Mouse (Mus musculus) kidney, adult 2 months (tissue): Measurements from ENCODE around the gene Cd38. TPM values are rescaled to one million over a fixed set of nuclear protein-coding genes. Genes with fewer than 3 reads are reported as not detected.
A peak's percentile ranks its signal among the peaks of the same experiment; 100 is the strongest.

ENCODE experiments used
- DNase-seq: peaks from one replicate; pipeline ENCODE4 v3.0.0; 2021
- H3K27ac ChIP-seq: fragments of 200-500 bp; 2 replicates; pipeline ENCODE4 v1.5.1; 2012; ENCODE audit warnings: low read depth, low read length, control low read depth, inconsistent platforms; ENCODE audit not compliant: insufficient read depth
- H3K27me3 ChIP-seq: fragments of 200-500 bp; replicated peaks from 2 replicates; pipeline ENCODE4 v1.6.1; 2012; ENCODE audit warnings: mild to moderate bottlenecking, moderate library complexity, low read length, inconsistent platforms; ENCODE audit not compliant: control insufficient read depth, insufficient read depth
- H3K36me3 ChIP-seq: fragments of 200-500 bp; 2 replicates; pipeline ENCODE4 v1.6.1; 2012; ENCODE audit warnings: mild to moderate bottlenecking, moderate library complexity, low read length, inconsistent platforms; ENCODE audit not compliant: control insufficient read depth, insufficient read depth
- H3K4me1 ChIP-seq: fragments of 200-500 bp; 2 replicates; pipeline ENCODE4 v1.6.1; 2011; ENCODE audit warnings: low read length; ENCODE audit not compliant: control insufficient read depth, insufficient read depth
- H3K4me3 ChIP-seq: fragments of 200-500 bp; 2 replicates; pipeline ENCODE4 v1.5.1; 2011; ENCODE audit warnings: mild to moderate bottlenecking, low read depth, low read length, control low read depth; ENCODE audit not compliant: insufficient read depth
- CTCF ChIP-seq: fragments of 200-500 bp; conservative IDR thresholded peaks from 2 replicates; pipeline ENCODE4 v1.5.1; 2011; ENCODE audit warnings: low read depth, mild to moderate bottlenecking, control low read depth, low read length, moderate library complexity, mixed read lengths; ENCODE audit not compliant: insufficient read depth, insufficient read length
- POLR2A ChIP-seq: fragments of 200-500 bp; IDR thresholded peaks from one replicate; pipeline ENCODE4 v1.6.1; 2011; ENCODE audit warnings: low read depth, low read length, control low read depth
- WGBS: fragments of 180-500 bp; shearing (Covaris S2); methylation state at CpG from one replicate; pipeline ENCODE4 v1.1.7; 2018; 5-methylcytosine and 5-hydroxymethylcytosine counted together
- polyA plus RNA-seq: library from polyadenylated mRNA; depleted of rRNA; stranded (reverse); fragments of >200 nt; gene quantifications from 2 replicates; pipeline ENCODE4 v1.2.3, GENCODE M21; 2012; rRNA removed

Gene Cd38
- 6.1 and 7.9 TPM in 2 replicates for polyA plus RNA-seq

DNA sequence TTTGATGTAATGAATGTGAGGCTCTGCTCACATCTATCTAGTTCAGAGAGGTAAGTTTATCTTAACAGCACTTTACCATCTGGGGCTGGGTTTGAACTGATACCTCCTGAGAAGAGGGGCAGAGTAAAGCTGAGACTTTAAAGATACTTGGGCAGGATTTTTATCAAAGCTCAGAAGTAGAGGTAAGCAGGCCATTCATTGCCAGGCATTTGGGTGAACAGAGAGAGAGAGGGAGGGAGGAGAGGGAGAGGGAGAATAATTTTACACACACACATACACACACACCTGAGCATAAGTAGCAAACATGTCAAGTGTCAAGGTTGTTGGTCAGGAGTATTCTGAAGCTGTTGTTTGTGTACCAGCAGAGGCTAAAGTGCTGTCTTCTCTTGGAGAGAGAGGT is at the start of gene Cd38:
Gene Cd38 (plus strand): TSS at position 301 of the 400 bp plus-strand sequence.
- no peak for TF ChIP-seq POLR2A
- Histone ChIP-seq H3K27ac (peak within 1 kb of the TSS; percentile 78), H3K27me3 (no peaks in the 10 kb centered on the region), H3K4me3 (peak within 1 kb of the TSS; percentile 61), H3K36me3 (no peaks in the 10 kb centered on the region), H3K4me1 (no peaks in the 10 kb centered on the region)
- no peak for DNase-seq

DNA sequence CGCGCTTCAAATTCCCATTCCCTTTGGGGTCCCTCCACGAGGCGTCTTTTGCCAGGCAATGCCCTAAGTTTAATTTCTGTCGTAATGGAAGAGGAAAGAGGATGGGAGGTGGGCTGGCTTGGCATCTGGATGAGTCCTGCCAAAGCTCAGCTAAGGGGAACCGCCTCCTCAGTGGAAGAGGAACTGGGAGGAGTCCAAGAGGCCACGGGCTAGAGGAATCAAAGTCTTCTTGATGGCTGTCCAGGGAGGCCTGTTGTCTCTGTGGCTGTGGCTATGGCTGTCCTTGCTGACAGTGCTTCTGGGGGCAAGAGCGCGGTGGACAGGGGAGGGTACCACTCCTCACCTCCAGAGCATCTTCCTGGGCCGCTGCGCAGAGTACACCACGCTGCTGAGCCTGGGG is 49.7 kb upstream of the Cd38 start, which contains the start of gene Bst1:
Gene Bst1 (plus strand): TSS at position 191 of the 400 bp plus-strand sequence.
- H3K27ac ChIP-seq = no peak within 1 kb of the TSS
- TF ChIP-seq POLR2A (no peak), CTCF (no peak)
- WGBS = 45% methylated on average over 12 of the region's 12 CpGs

DNA sequence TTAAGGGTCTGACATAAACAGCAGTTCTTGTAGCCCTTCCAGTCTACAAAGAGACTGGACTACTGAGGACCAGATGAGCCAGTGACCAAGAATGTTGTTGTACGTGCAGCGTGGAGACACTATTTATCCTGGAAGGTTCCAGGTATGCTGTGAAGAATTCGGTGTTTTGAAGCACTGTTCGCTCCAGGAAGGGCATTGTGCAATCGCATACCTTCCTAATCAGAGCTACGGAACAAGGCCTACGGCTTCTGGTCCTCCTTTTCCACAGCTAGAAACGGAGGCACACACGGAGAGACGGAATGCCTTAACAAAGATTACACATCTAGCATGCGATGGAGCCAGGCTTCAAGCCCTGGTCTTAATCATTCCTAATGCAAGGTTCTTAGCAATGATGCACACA is 47.6 kb upstream of the Cd38 start:
- Histone ChIP-seq H3K27me3 (no peaks in the 10 kb centered on the region), H3K36me3 (no peaks in the 10 kb centered on the region), H3K4me3 (no peak overlapping the region), H3K27ac (no peak overlapping the region), H3K4me1 (no peaks in the 10 kb centered on the region)
- TF ChIP-seq CTCF = no peak
- TF ChIP-seq POLR2A = no peak
- 85% methylated on average over 11 of the region's 11 CpGs for whole genome bisulfite sequencing
- DNase-seq = no peak

More for the DNA sequence above, 49.7 kb upstream of the Cd38 start, which contains the start of gene Bst1:
- no peaks in the 10 kb centered on the region for H3K27me3 ChIP-seq
- DNase-seq = peak; percentile 57
- H3K4me1 ChIP-seq = no peaks in the 10 kb centered on the region
- H3K36me3 ChIP-seq = no peaks in the 10 kb centered on the region
- peak within 1 kb of the TSS; percentile 24; the same call in 1 of the 2 replicates for H3K4me3 ChIP-seq

DNA sequence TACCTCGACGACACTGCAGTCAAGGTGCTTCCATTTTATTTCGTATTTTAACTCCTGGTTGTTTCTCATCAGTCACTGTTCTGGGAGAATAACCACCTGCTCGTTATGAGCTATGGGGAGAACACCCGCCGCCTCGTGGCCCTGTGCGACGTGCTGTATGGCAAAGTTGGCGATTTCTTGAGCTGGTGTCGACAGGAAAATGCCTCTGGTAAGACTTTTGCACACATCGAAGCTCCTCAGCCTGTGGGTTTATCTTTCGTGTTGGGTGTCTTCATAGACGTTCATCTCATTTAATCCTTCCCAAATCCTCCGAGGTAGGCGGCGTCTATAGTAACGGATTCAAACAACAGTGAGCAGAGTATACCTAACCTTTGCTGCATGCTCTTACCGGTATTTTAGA is 46.8 kb upstream of the Cd38 start, which contains the start of gene Fbxl5:
Gene Fbxl5 (minus strand): TSS at position 101 of the 400 bp plus-strand sequence.
- Histone ChIP-seq H3K4me3 (no peak within 1 kb of the TSS), H3K36me3 (no peaks in the 10 kb centered on the region), H3K27me3 (no peaks in the 10 kb centered on the region), H3K27ac (no peak within 1 kb of the TSS), H3K4me1 (no peaks in the 10 kb centered on the region)
- no peak for DNase-seq
- TF ChIP-seq CTCF (no peak), POLR2A (no peak)
- 88% methylated on average over 19 of the region's 19 CpGs for WGBS

DNA sequence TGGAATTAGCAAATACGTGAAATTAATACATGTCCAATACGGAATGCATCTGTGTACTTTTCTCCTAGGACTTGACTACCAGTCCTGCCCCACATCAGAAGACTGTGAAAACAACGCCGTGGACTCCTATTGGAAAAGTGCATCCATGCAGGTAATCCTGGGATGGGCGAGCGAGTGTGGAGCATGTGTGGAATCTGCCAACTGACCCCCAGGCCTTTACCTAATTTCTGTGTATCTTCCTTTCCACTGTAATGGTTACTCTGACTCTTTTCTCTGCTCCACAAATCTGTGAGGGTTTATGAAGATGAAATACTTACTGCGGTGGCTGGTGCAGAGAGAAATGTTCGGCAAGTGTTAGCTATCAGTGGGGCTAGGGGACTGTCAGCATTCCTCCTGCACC is 46.2 kb upstream of the Cd38 start:
- Histone ChIP-seq H3K27me3 (no peaks in the 10 kb centered on the region), H3K4me1 (no peaks in the 10 kb centered on the region), H3K27ac (no peak overlapping the region), H3K4me3 (no peak overlapping the region), H3K36me3 (no peaks in the 10 kb centered on the region)
- no peak for TF ChIP-seq POLR2A
- no peak for TF ChIP-seq CTCF
- DNase-seq = no peak
- 65% methylated on average over 8 of the region's 8 CpGs for WGBS

DNA sequence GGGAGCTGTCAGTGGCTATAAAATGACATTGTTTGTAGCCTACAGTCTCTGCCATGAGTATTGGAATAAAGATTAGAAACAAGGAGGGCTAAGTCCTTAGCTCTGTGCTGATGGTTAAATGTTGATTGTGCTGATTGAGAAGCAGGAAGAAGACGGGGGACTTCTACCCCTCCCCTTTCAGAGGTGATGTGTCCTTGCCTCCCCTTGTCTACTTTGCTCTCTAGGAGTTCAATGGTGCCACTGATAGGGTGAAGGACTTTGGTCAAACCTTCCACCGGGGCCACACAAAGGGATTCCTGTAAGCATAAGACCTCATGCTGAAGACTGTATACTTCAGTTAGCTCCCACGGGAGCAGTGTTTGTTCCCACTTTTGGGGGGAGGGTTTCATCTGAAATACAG is 45.5 kb upstream of the Cd38 start:
- no peak for TF ChIP-seq POLR2A
- no peak for TF ChIP-seq CTCF
- no peak overlapping the region for H3K27ac ChIP-seq
- no peaks in the 10 kb centered on the region for H3K4me1 ChIP-seq
- H3K4me3 ChIP-seq = no peak overlapping the region
- H3K27me3 ChIP-seq = no peaks in the 10 kb centered on the region
- 83% methylated on average over 3 of the region's 3 CpGs for WGBS
- no peak for DNase-seq
- H3K36me3 ChIP-seq = no peaks in the 10 kb centered on the region

DNA sequence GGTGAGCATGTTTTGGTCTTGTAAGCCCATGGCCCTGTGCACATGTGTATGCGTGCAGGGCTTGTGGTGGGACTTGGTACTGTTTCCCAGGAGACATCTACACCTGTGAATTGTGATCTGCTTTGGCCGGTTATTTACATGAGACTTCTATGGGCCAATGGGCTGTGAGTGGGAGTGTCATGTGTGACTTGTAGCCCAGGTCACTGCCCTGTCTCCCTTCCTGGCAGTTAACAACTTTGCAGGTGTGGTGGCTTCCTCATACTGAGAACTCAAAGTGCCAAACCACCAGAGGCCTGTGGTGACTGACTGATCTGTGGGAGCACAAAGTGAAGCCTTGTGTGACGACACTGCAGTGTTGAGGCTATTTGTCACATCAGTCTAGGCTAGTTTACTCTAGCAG is 43.8 kb upstream of the Cd38 start:
- Histone ChIP-seq H3K4me1 (no peaks in the 10 kb centered on the region), H3K36me3 (no peaks in the 10 kb centered on the region), H3K4me3 (no peak overlapping the region), H3K27me3 (no peaks in the 10 kb centered on the region), H3K27ac (no peak overlapping the region)
- WGBS = 71% methylated on average over 3 of the region's 3 CpGs
- no peak for DNase-seq
- TF ChIP-seq POLR2A (no peak), CTCF (no peak)
